Mouse (Mus musculus) granulocyte monocyte progenitor cell, adult 5-6 weeks (primary cell): ENCODE measurements around the gene Xylt2. TPM values are rescaled to one million over a fixed set of nuclear protein-coding genes. Genes with fewer than 3 reads are reported as not detected.

ENCODE experiments used
- ATAC-seq: replicated peaks from 2 replicates; pipeline ENCODE4 v1.8.0; 2016; ENCODE audit warnings: mild to moderate bottlenecking, moderate TSS enrichment, inconsistent platforms; ENCODE audit not compliant: poor library complexity, severe bottlenecking
- total RNA-seq, 2 experiments: library from RNA; stranded (forward) in 1 of 2; stranded (reverse) in 1 of 2; fragments of 200-712, 200-1000 nt in 1 of 2; fragments of >200 nt in 1 of 2; fragmentation: Nextera tagmentation in 1 of 2; gene quantifications; 2 replicates each; pipeline ENCODE4 v1.2.3; 2014 to 2017

Xylt2 gene
- total RNA-seq, 2 experiments from 2014 or later = 3.9 to 15.7 TPM

GRCm38 (mm10) chr11:94620766-94621457 lies 56.4 kb downstream of the Xylt2 start:
- no peak for ATAC-seq

- ATAC-seq = no peak
Measured at GRCm38 (mm10) chr11:94617646-94618045, 59.7 kb downstream of the Xylt2 start.

GRCm38 (mm10) chr11:94615494-94615893 lies 61.8 kb downstream of the Xylt2 start:
- no peak for ATAC-seq

- ATAC-seq = no peak
Measured at GRCm38 (mm10) chr11:94614603-94615002, 62.7 kb downstream of the Xylt2 start.

Other genes with a start within 250 kb of the Xylt2 start
- gene Cacna1g, start 203.3 kb downstream of the Xylt2 start, total RNA-seq (2014; fragmentation: Nextera tagmentation) = not detected in 2 replicates
- not detected in 2 replicates for gene Cacna1g, start 203.3 kb downstream of the Xylt2 start, total RNA-seq (2017)
- gene Spata20, start 191.3 kb downstream of the Xylt2 start, total RNA-seq (2014; fragmentation: Nextera tagmentation) = not detected in 2 replicates
- gene Spata20, start 191.3 kb downstream of the Xylt2 start, total RNA-seq (2017) = not detected in 2 replicates
- not detected in 2 replicates for gene Epn3, start 177.5 kb downstream of the Xylt2 start, total RNA-seq (2014; fragmentation: Nextera tagmentation)
- not detected in 2 replicates for gene Epn3, start 177.5 kb downstream of the Xylt2 start, total RNA-seq (2017)
- gene Mycbpap, start 155.8 kb downstream of the Xylt2 start, total RNA-seq (2014; fragmentation: Nextera tagmentation) = 1.1 and 5.4 TPM in 2 replicates
- gene Mycbpap, start 155.8 kb downstream of the Xylt2 start, total RNA-seq (2017) = 0.13 TPM in 1 of 2 replicates, not detected in the other
- 6.2 and 8.7 TPM in 2 replicates for gene Rsad1, start 128.3 kb downstream of the Xylt2 start, total RNA-seq (2014; fragmentation: Nextera tagmentation)
- gene Rsad1, start 128.3 kb downstream of the Xylt2 start, total RNA-seq (2017) = 4.4 and 5.7 TPM in 2 replicates
- not detected in 2 replicates for gene Chad, start 112.5 kb downstream of the Xylt2 start, total RNA-seq (2014; fragmentation: Nextera tagmentation)
- not detected in 2 replicates for gene Chad, start 112.5 kb downstream of the Xylt2 start, total RNA-seq (2017)
- 12.9 and 18.9 TPM in 2 replicates for gene Acsf2, start 75.6 kb downstream of the Xylt2 start, total RNA-seq (2014; fragmentation: Nextera tagmentation)
- 2.1 and 2.5 TPM in 2 replicates for gene Acsf2, start 75.6 kb downstream of the Xylt2 start, total RNA-seq (2017)
- 142 and 150 TPM in 2 replicates for gene Lrrc59, start 47.7 kb downstream of the Xylt2 start, total RNA-seq (2014; fragmentation: Nextera tagmentation)
- 238 and 257 TPM in 2 replicates for gene Lrrc59, start 47.7 kb downstream of the Xylt2 start, total RNA-seq (2017)
- 46.8 and 49.3 TPM in 2 replicates for gene Mrpl27, start 23.7 kb downstream of the Xylt2 start, total RNA-seq (2014; fragmentation: Nextera tagmentation)
- 40.0 and 45.7 TPM in 2 replicates for gene Mrpl27, start 23.7 kb downstream of the Xylt2 start, total RNA-seq (2017)
- 8.2 and 16.4 TPM in 2 replicates for gene Eme1, start 23.6 kb downstream of the Xylt2 start, total RNA-seq (2014; fragmentation: Nextera tagmentation)
- gene Eme1, start 23.6 kb downstream of the Xylt2 start, total RNA-seq (2017) = 36.4 and 51.6 TPM in 2 replicates
- gene Gm11541, start 27.0 kb upstream of the Xylt2 start, total RNA-seq (2014; fragmentation: Nextera tagmentation) = not detected in 2 replicates
- gene Gm11541, start 27.0 kb upstream of the Xylt2 start, total RNA-seq (2017) = not detected in 2 replicates
- gene Cdc34b, start 64.3 kb upstream of the Xylt2 start, total RNA-seq (2014; fragmentation: Nextera tagmentation) = not detected in 2 replicates
- gene Cdc34b, start 64.3 kb upstream of the Xylt2 start, total RNA-seq (2017) = not detected in 2 replicates
- not detected in 2 replicates for gene Tmem92, start 105.2 kb upstream of the Xylt2 start, total RNA-seq (2014; fragmentation: Nextera tagmentation)
- gene Tmem92, start 105.2 kb upstream of the Xylt2 start, total RNA-seq (2017) = not detected in 2 replicates